Mouse (Mus musculus): ENCODE measurements around the gene Fry. TPM values are rescaled to one million over a fixed set of nuclear protein-coding genes. Genes with fewer than 3 reads are reported as not detected.

The Fry gene
- total RNA-seq, 1 experiment from 2014 or later: 115 TPM

DNA sequence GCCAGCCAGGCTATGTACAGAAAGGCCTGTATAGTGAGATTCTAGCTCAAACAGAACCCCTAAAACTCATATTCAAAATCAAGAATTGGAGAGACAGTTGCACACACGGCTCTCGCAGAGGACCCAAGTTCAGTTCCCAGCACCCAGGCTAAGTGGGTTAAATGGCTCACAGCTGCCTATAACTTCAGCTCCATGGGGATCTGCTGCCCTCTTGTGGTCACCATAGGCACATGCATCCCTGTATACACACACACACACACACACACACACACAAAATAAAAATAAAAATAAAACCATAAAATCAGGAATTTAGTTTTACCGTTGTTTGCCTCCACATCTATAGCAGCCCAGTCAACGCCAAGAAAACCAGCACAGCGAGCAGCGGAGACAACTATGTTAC, 276.2 kb downstream of the Fry start:
- no peak for ATAC-seq (ENCODE audit: extremely low read depth, insufficient number of reproducible peaks, low FRiP score, poor library complexity, severe bottlenecking)

DNA sequence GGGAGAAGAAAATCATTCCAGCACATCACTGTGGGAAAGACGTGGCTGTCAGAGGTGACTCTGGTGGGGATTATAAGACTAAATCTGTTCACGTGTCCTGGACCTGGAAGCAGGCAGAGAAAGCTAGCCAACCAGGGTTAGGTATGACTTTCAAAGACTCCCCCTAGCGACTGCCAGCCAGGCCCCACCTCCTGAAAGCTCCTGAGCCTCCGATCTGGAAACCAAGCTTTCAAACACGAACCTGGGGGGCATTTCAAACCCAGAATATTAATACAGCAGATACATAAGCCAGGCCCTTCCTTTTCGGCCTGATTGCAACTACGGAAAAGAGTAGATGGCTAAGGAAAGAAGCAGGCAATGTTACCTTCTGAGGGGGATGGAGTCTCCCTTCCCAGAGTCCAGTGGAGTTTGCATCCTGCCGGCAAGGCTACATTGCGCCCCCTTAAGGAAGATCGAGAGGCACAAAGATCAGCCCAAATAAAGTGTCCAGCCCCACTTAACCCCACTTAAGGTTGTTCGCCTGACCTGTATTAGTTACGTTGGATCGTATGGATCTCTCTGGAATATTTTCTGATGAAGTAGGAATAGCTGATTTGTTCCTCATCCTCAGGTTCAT, 284.5 kb downstream of the Fry start:
- ATAC-seq (ENCODE audit: extremely low read depth, insufficient number of reproducible peaks, low FRiP score, poor library complexity, severe bottlenecking): no peak

DNA sequence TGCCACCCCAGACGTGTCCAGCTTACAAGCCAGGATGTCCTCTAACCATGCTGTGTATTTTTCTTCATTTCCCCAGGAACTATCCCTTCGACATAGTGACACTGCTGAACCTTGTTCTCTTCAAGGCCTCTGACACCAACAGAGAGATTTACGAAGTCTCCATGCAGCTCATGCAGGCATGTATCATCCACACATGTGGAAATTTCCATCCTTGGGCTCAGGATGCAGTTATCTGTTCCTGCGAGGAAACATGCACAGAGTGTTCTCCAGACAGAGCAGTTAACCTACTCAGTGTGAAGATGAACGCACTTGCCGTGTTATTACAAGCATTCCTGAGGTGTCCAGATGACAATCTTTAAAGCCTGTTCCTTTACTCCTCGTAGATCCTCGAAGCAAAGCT, 286.4 kb downstream of the Fry start:
- no peak for ATAC-seq (ENCODE audit: extremely low read depth, insufficient number of reproducible peaks, low FRiP score, poor library complexity, severe bottlenecking)

DNA sequence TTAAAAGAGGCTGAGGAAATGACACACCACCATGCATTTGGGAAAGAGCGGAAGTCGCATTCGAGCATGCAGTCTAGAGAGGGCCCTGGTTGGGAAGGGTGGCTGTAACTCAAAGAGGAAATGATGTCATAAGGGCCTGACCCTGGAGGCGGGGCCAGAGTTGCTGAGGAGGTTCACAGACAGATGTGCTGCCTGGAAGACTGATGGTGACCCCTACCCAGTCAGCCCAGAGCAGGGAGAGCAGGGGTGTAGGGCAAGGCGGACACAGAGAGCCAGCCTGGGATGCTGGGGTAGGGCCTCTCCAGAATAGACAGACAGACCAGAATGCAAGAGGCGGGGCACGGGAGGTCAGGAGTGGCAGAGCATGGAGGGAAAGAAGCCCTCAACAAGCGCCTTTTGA, 290.5 kb downstream of the Fry start:
- ATAC-seq (ENCODE audit: extremely low read depth, insufficient number of reproducible peaks, low FRiP score, poor library complexity, severe bottlenecking): peak; percentile 30; the same call in 1 of the 2 replicates

DNA sequence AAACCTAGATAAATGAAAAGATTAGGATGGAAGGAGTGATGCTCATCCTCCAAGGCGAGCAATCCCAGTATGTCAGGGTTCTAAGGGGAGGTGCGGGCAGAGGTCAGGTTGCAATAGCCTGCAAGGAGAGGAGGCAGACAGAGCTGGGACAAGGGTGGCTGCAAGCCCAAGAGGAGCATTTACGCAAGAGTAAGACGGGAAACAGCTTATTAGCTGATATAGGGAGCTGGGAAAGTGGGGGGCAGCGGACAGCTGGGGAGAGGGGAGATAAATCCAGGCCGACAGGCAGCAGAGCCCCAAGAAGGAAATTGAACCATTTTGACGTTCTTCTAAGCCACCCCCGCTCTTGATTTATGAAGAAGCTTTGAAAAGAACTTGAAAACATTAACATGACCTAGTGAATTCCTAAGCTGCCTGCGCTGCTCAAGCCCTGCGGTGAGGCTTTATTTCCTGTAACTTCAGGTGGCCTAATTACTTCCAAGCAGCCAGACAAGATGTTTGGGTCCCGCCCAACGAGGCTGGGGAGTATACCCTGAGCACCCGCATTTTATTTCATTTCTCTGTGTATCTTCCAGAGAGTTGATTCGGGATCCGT, 291.1 kb downstream of the Fry start:
- ATAC-seq (ENCODE audit: extremely low read depth, insufficient number of reproducible peaks, low FRiP score, poor library complexity, severe bottlenecking): no peak

DNA sequence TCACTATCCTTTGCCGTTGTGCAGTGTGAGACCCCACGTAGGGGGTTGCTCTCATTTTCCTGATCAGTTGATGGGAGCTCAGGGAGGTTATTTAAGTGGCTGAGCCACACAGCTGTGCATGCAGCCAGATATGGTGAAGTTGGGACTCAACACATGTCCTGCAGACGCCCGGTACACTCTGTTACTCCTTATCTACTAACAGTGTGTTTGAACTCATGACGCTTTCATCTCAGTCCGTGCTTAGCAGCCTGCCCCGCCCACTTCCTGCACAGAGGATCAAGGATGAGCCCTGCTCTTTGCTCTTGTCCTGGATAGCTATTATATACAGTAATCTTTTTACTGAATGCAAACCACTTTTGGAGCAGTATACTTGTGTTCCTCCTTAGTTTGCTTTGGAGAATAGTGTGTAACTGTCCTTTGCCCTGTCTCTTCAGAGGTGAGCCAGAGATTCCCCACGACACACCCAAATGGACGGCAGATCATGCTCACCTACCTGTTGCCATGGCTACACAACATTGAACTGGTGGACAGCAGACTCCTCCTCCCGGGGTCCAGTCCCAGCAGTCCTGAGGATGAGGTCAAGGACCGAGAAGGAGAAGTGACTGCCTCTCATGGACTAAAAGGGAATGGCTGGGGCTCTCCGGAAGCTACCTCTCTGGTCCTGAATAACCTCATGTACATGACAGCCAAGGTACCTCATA, 294.5 kb downstream of the Fry start:
- ATAC-seq (ENCODE audit: extremely low read depth, insufficient number of reproducible peaks, low FRiP score, poor library complexity, severe bottlenecking): no peak

DNA sequence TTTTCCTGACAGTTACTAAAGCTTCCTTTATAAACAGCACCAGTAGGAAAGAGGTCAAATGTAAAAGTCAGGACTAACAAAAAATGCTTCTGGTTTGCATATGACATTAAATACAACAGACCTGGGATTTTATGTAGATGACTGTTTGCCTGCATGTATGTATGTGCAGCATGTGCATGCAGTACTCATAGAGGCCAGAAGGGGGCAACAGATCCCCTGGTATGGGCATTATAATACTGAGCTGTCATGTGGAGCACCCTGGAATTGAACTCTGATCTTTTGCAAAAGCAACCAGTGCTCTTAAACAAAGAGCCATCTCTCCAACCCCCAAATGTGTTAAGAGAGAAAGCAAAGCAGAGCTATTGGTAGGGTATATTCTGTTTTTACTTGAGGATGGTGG, 296.4 kb downstream of the Fry start:
- ATAC-seq (ENCODE audit: extremely low read depth, insufficient number of reproducible peaks, low FRiP score, poor library complexity, severe bottlenecking): no peak

DNA sequence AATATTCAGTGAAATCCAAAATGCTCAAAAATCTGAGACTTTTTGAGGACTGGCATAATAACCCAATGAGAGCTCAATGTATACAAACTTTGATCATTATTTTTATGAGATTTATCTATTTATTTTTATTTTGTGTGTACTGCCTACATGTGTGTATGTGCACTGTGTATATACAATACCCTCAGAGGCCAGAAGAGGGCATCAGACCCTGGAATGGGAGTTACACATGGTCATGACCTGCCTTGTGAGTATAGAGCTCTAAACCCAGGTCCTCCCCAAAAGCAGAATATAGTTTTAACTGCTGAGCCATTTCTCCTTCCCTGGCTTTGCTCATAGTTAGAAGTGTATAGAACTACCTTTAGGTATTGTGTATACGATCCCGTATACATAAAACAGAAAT, 298.8 kb downstream of the Fry start:
- ATAC-seq (ENCODE audit: extremely low read depth, insufficient number of reproducible peaks, low FRiP score, poor library complexity, severe bottlenecking): no peak

DNA sequence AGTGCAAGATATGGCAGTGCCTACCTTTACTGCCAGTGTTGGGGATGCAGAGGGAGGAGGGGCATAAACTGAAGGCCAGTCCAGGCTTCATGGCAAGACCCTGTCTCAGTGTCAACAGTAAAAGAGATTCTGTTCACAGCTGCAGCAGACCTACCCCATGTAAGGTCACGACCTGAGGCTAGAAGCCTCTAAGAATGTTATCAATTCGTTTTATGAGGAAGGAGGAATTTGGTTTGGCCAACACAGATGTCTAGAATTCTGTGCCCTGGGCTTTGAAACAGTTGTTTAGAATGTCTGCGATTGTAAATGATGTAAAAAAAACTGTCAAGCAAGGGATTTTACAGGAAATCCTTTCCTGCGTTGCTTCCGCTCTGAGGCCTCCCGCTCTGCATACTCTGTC, 299.6 kb downstream of the Fry start:
- no peak for ATAC-seq (ENCODE audit: extremely low read depth, insufficient number of reproducible peaks, low FRiP score, poor library complexity, severe bottlenecking)

DNA sequence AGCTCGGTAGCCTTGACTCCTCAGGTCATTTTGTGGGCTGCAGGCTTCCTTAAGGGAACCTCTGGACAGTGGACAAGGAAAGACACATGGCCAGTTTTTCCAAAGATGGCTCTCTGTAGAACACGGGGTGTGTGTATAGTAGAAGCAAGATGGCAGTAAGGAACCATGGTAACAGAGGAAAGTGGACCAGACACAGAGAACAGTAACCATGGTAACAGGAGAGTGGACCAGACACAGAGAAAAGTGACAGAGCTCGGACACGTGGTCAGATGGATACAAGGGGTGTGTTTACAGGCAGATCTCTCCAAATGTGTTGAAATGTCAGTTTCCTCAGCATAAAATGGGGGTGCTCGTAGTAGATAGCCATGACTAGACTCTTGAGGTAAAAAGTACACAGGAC, 306.6 kb downstream of the Fry start:
- no peak for ATAC-seq (ENCODE audit: extremely low read depth, insufficient number of reproducible peaks, low FRiP score, poor library complexity, severe bottlenecking)

DNA sequence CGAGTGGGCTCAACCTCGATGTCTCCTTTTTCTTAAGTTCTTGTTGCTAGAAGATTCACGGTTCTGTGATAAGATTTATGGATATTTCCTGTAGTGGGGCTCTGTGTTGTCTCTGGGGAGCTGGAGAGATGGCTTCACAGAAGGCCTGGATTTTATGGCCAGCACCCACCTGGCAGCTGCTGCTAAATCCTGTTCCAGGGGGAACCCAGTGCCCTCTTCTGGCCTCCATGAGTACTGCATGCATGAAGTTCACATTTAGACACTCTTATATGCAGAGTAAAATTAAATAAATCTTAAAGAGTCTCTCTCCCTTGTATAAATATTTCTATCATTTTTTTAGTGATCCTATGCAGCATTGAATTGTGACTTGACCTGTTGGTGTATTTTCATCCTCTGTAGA, 308.1 kb downstream of the Fry start:
- ATAC-seq (ENCODE audit: extremely low read depth, insufficient number of reproducible peaks, low FRiP score, poor library complexity, severe bottlenecking): no peak

DNA sequence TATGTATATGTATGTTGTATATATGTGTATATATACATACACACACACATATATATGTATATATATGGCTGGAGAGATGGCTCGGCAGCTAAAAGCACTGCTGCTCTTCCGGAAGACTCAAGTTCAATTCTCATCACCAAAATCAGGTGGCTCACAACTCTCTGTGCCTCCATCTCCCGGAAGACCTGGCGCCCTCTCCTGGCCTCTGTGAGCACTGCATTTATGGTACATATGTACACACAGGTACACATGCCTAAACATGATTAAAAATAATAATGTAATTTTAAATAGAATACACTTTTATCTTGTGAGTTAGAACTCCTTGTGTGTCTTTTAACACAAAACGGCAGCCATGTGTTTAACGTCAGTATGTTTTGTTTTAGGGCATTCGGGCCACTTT, 312.8 kb downstream of the Fry start:
- no peak for ATAC-seq (ENCODE audit: extremely low read depth, insufficient number of reproducible peaks, low FRiP score, poor library complexity, severe bottlenecking)

DNA sequence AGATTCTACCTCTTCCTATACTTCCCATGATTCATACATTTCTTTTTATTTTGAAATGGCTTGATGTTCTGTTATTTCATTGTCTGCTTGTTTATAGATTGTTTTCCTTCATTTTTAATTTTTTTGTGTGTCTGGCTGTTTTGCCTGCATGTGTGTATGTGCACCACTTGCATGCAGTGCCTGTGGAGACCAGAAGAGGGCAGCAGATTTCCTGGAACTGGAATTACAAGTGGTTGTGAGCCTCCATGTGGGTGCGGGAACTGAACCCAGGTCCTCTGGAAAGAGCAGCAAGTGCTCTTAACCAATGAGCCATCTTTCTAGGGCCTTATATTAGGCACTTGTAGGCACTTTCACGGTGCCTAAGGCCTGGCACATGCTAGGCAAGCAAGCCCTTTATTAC, 314.5 kb downstream of the Fry start:
- no peak for ATAC-seq (ENCODE audit: extremely low read depth, insufficient number of reproducible peaks, low FRiP score, poor library complexity, severe bottlenecking)

DNA sequence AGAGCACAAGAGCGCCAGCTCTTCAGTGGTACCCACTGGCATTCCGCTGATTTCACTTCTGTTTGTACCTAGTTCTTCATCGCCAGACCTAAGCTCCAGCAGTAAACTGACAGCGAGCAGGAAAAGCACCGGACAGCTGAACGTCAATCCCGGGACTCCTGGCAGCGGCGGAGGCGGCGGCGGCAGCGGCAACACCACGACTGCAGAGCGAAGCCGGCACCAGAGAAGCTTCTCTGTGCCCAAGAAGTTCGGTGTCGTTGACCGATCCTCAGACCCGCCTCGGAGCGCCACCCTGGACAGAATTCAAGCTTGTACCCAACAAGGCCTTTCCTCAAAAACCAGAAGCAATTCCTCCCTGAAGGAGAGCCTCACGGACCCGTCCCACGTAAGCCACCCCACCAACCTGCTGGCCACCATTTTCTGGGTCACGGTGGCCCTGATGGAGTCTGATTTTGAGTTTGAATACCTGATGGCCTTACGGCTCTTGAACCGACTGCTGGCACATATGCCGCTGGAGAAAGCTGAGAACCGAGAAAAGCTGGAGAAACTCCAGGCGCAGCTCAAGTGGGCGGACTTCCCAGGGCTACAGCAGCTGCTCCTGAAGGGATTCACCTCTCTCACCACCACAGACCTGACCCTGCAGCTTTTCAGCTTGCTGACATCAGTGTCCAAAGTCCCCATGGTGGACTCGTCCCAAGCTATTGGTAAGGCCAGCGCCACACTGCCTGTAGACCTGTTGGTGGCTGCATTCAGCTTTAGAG, 318.4 kb downstream of the Fry start:
- ATAC-seq (ENCODE audit: extremely low read depth, insufficient number of reproducible peaks, low FRiP score, poor library complexity, severe bottlenecking): no peak

DNA sequence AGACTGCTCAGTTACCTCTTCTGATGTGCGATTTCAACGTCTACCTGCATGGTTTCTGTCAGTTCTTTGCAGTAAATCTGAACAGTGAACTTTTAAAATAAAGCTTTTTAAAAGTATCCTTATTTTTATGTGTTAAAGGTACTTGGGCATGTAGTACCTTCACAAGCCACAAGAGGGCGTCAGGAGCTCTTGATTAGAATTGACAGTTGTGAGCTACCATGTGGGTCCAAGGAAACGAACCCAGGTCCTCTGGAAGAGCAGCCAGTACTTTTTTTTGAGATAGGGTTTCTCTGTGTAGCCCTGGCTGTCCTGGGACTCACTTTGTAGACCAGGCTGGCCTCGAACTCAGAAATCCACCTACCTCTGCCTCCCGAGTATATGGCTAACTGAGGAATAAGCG, 323.2 kb downstream of the Fry start:
- 0 out of 2 replicates have a peak, but pooled peaks have one; percentile 48 for ATAC-seq (ENCODE audit: extremely low read depth, insufficient number of reproducible peaks, low FRiP score, poor library complexity, severe bottlenecking)

DNA sequence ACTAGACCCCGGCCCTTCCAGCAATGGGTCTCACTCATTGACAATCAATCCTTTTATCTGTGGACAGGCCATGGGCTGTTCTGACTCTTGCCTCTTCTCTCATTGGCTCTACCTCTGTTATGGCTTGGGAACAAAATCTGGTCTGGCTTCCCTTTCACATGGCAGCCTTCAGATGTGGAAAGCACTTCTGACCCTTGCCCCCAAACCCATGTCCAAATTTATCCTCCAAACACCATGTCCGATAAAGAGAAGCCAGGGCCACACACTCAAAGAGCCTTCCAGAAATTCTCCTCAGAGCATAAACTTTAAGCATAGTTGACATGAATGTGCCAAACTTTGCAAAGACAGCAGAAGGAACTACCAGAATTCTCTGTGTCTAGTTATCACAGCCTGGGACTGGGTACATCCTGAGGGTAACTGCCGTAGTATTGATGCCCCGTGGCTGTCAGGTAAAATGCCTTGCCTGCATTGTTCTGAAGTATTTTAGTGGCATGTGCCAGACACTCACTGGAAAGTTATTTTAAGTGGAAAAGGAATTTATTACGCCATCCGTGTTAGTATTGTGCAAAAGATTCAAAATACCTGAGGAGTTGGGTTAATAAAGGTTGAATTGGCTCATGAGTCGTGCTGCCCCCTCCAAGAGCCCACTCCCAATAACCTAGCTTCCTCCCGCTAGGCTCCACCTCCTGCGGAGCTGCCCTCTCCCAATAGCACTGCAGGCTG, 333.0 kb downstream of the Fry start:
- ATAC-seq (ENCODE audit: extremely low read depth, insufficient number of reproducible peaks, low FRiP score, poor library complexity, severe bottlenecking): no peak

DNA sequence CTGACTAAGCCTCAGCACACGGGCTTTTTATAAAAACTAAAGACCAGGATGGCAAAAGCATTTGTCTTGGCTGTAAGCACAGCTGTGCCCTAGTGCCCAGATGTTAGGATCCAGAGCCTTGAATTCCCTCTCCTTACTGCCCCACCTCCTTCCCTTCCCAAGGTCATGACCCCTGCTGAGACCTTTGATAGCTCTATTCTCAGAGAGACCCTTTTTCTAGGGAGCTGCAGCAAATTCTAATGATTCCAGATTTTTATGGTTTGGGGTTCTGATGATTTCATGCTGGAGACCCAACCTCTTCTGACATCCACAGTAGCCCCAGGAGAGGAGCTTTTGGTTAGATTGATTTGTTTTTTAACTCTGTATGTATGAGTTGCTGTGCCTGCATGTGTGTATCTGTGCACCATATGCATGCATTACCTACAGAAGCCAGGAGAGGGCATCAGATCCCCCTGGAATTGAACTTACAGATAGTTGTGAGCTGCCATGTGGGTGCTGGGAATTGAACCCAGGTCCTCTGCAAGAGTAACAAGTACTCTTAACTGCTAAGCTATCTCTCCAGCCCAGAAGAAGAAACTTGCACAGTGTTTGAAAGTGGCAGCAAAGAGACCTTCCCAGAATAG, 333.7 kb downstream of the Fry start:
- no peak for ATAC-seq (ENCODE audit: extremely low read depth, insufficient number of reproducible peaks, low FRiP score, poor library complexity, severe bottlenecking)

DNA sequence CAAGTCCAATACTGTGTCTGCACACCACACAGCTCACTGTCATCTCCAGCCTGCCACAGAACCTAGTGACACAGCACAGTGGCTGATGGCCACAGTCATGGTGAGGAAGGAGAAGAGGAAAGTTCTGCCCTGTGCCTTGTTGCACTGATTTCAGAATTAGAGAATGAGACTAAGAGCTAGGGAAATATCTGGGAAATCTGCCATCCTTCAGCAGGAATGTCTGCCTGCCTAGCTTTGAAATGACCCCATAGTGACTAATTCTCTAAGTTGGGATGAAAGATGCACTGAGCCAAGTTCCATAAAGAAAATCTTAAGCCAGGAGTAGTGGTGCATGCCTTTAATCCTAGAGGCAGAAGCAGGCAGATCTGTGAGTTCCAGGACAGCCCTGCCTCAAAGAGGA, 334.2 kb downstream of the Fry start:
- no peak for ATAC-seq (ENCODE audit: extremely low read depth, insufficient number of reproducible peaks, low FRiP score, poor library complexity, severe bottlenecking)

DNA sequence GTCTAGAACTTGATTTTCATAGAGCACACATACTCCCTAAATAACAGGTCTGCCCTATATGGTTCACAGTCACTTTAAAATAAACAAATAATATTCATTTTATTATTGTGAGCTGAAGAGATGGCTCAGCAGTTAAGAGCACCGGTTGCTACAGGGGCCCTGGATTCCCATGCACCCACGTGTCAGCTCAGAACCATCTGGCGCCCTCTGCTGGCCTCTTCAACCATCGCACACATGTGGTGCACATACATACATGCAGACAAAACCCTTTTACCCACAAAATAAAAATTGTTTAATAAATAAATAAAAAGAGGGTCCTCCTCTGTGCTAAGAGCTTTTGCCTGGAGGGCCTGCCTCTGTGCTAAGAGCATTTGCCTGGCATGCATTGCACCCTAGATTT, 335.0 kb downstream of the Fry start:
- no peak for ATAC-seq (ENCODE audit: extremely low read depth, insufficient number of reproducible peaks, low FRiP score, poor library complexity, severe bottlenecking)

Measured in neutrophil, adult 5-6 weeks (primary cell).